Mouse (Mus musculus) CH12.LX (cell line): ENCODE measurements around the gene Cntrl. TPM values are rescaled to one million over a fixed set of nuclear protein-coding genes. Genes with fewer than 3 reads are reported as not detected.

Experiments
- polyA plus RNA-seq: library from polyadenylated mRNA; unstranded; fragments of >175 nt; gene quantifications from 2 replicates; pipeline ENCODE4 v1.2.1, GENCODE M21; 2012; ENCODE audit warnings: low read depth; ENCODE audit not compliant: insufficient read length
- total RNA-seq, 2 experiments: library from RNA; depleted of rRNA; stranded (reverse); fragments of 300-350 nt in 1 of 2; fragments of >200 nt in 1 of 2; gene quantifications; 2 replicates each; pipeline ENCODE4 v1.2.3; 2012 to 2014

Gene Cntrl
- total and polyA plus RNA-seq, 3 experiments: 55.6 to 69.7 (median 64.5) TPM

Other genes with a start within 250 kb of the Cntrl start
- not detected in 2 replicates for gene Cutal, start 235.1 kb upstream of the Cntrl start, total RNA-seq (2012; rRNA removed)
- gene Cutal, start 235.1 kb upstream of the Cntrl start, total RNA-seq (2014; rRNA removed): not detected in 2 replicates
- gene Cutal, start 235.1 kb upstream of the Cntrl start, polyA plus RNA-seq: not detected in 2 replicates
- 27.9 and 43.8 TPM in 2 replicates for gene Psmd5, start 234.5 kb upstream of the Cntrl start, total RNA-seq (2012; rRNA removed)
- 81.2 and 120 TPM in 2 replicates for gene Psmd5, start 234.5 kb upstream of the Cntrl start, total RNA-seq (2014; rRNA removed)
- gene Psmd5, start 234.5 kb upstream of the Cntrl start, polyA plus RNA-seq: 81.9 and 91.2 TPM in 2 replicates
- 16.8 and 17.0 TPM in 2 replicates for gene Phf19, start 195.5 kb upstream of the Cntrl start, total RNA-seq (2012; rRNA removed)
- 20.5 and 25.0 TPM in 2 replicates for gene Phf19, start 195.5 kb upstream of the Cntrl start, total RNA-seq (2014; rRNA removed)
- gene Phf19, start 195.5 kb upstream of the Cntrl start, polyA plus RNA-seq: 25.4 and 27.9 TPM in 2 replicates
- 99.2 and 151 TPM in 2 replicates for gene Traf1, start 147.7 kb upstream of the Cntrl start, total RNA-seq (2012; rRNA removed)
- gene Traf1, start 147.7 kb upstream of the Cntrl start, total RNA-seq (2014; rRNA removed): 58.8 and 66.9 TPM in 2 replicates
- gene Traf1, start 147.7 kb upstream of the Cntrl start, polyA plus RNA-seq: 46.4 and 47.9 TPM in 2 replicates
- gene Hc, start 48.1 kb upstream of the Cntrl start, total RNA-seq (2012; rRNA removed): 0.92 and 1.2 TPM in 2 replicates
- gene Hc, start 48.1 kb upstream of the Cntrl start, total RNA-seq (2014; rRNA removed): 0.72 and 0.74 TPM in 2 replicates
- 0.91 and 1.1 TPM in 2 replicates for gene Hc, start 48.1 kb upstream of the Cntrl start, polyA plus RNA-seq
- 0.68 and 0.80 TPM in 2 replicates for gene AI182371, start 7.9 kb upstream of the Cntrl start, total RNA-seq (2012; rRNA removed)
- 0.31 and 0.56 TPM in 2 replicates for gene AI182371, start 7.9 kb upstream of the Cntrl start, total RNA-seq (2014; rRNA removed)
- gene AI182371, start 7.9 kb upstream of the Cntrl start, polyA plus RNA-seq: 0.74 and 0.90 TPM in 2 replicates
- gene Rab14, start 91.6 kb downstream of the Cntrl start, total RNA-seq (2012; rRNA removed): 26.8 and 31.6 TPM in 2 replicates
- gene Rab14, start 91.6 kb downstream of the Cntrl start, total RNA-seq (2014; rRNA removed): 66.2 and 69.2 TPM in 2 replicates
- gene Rab14, start 91.6 kb downstream of the Cntrl start, polyA plus RNA-seq: 83.1 and 94.4 TPM in 2 replicates
- gene Gsn, start 146.9 kb downstream of the Cntrl start, total RNA-seq (2012; rRNA removed): 41.0 and 54.2 TPM in 2 replicates
- 37.5 and 42.9 TPM in 2 replicates for gene Gsn, start 146.9 kb downstream of the Cntrl start, total RNA-seq (2014; rRNA removed)
- 22.6 and 24.2 TPM in 2 replicates for gene Gsn, start 146.9 kb downstream of the Cntrl start, polyA plus RNA-seq
- gene Stom, start 227.5 kb downstream of the Cntrl start, total RNA-seq (2012; rRNA removed): 3.3 and 6.3 TPM in 2 replicates
- gene Stom, start 227.5 kb downstream of the Cntrl start, total RNA-seq (2014; rRNA removed): 4.9 and 5.8 TPM in 2 replicates
- 4.3 and 4.5 TPM in 2 replicates for gene Stom, start 227.5 kb downstream of the Cntrl start, polyA plus RNA-seq